Mouse (Mus musculus) embryonic facial prominence, embryonic 11.5 days (tissue): Measurements from ENCODE around the gene Kctd3. TPM values are rescaled to one million over a fixed set of nuclear protein-coding genes. Genes with fewer than 3 reads are reported as not detected.

ENCODE experiments used
- ATAC-seq: fragments of 200-750 bp; cut with Nextera tagmentation; replicated peaks from 2 replicates; pipeline ENCODE4 v1.8.0; 2017; ENCODE audit warnings: low read depth; ENCODE audit not compliant: insufficient number of reproducible peaks, low FRiP score, low TSS enrichment
- DNase-seq: peaks from one replicate; pipeline ENCODE4 v3.0.0-alpha.2; 2015; ENCODE audit warnings: low spot score
- H3K27ac ChIP-seq: fragments of 300-500 bp; sonication (generic); replicated peaks from 2 replicates; pipeline ENCODE4 v1.5.1; 2014; ENCODE audit warnings: mild to moderate bottlenecking, low read depth, low read length, control low read depth
- H3K27me3 ChIP-seq: fragments of 300-500 bp; sonication (generic); 2 replicates; pipeline ENCODE4 v1.6.1; 2014; ENCODE audit warnings: mild to moderate bottlenecking, low read length, moderate library complexity, mixed read lengths; ENCODE audit not compliant: control insufficient read depth, insufficient read depth
- H3K36me3 ChIP-seq: fragments of 300-500 bp; sonication (generic); replicated peaks from 2 replicates; pipeline ENCODE4 v1.6.1; 2014; ENCODE audit warnings: low read depth, mild to moderate bottlenecking, low read length, moderate library complexity, mixed read lengths; ENCODE audit not compliant: control insufficient read depth, insufficient read depth
- H3K4me1 ChIP-seq: fragments of 300-500 bp; sonication (generic); 2 replicates; pipeline ENCODE4 v1.6.1; 2014; ENCODE audit warnings: low read length, mixed read lengths; ENCODE audit not compliant: control insufficient read depth, insufficient read depth
- H3K4me2 ChIP-seq: fragments of 300-500 bp; sonication (generic); 2 replicates; pipeline ENCODE4 v1.6.1; 2014; ENCODE audit warnings: low read depth, mild to moderate bottlenecking, control low read depth, low read length, moderate library complexity
- H3K4me3 ChIP-seq: fragments of 300-500 bp; sonication (generic); 2 replicates; pipeline ENCODE4 v1.5.1; 2014; ENCODE audit warnings: low read depth, low read length, control low read depth
- H3K9ac ChIP-seq: fragments of 300-500 bp; sonication (generic); replicated peaks from 2 replicates; pipeline ENCODE4 v1.6.1; 2014; ENCODE audit warnings: mild to moderate bottlenecking, control low read depth, low read length
- H3K9me3 ChIP-seq: fragments of 300-500 bp; sonication (generic); replicated peaks from 2 replicates; pipeline ENCODE4 v1.6.1; 2016; ENCODE audit warnings: mild to moderate bottlenecking, low read length, inconsistent platforms, mixed read lengths; ENCODE audit not compliant: control insufficient read depth
- WGBS: fragments of 180-500 bp; shearing (Covaris S2); extraction: QIAGEN DNeasy Blood & Tissue Kit; methylation state at CpG from one replicate; pipeline ENCODE4 v1.1.7; 2014; 5-methylcytosine and 5-hydroxymethylcytosine counted together
- polyA plus RNA-seq: library from polyadenylated mRNA; unstranded; fragments of >200 nt; fragmentation: Nextera tagmentation; extraction: Ambion mirVana; gene quantifications from 2 replicates; pipeline ENCODE4 v1.2.1, GENCODE M21; 2014

Kctd3 gene
- polyA plus RNA-seq, 1 experiment from 2014 or later: 36.9 TPM

DNA sequence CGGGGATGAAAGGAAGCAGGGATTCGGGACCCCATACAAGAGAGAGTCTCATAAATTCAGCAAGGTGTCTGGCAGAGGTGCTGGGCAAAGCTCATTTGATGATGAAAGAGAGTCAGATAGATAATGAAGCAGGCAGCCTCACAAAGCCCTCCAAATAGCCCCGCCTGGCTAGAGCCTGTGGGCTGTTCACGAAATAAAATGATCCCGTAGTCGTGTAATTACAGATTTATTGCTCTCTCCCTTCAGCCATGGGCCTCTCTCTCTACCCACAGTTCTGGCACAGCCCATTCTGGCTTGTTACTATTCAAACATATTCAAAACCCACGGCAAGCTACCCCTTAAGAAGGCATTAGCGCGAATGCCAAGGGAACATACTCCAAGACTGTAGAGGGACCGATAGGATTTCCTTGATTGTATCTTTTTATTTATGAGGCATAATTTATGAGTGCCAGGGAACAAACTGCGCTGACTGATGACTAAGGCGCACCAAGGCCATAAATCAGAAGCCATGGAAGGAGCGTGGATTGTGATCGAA lies 70.3 kb downstream of the Kctd3 start:
- Histone ChIP-seq H3K27me3 (no peaks in the 10 kb centered on the region), H3K36me3 (no peaks in the 10 kb centered on the region), H3K4me3 (no peak overlapping the region), H3K9me3 (no peaks in the 10 kb centered on the region), H3K9ac (no peak overlapping the region), H3K27ac (no peak overlapping the region), H3K4me2 (no peak overlapping the region), H3K4me1 (no peaks in the 10 kb centered on the region)
- 95% methylated on average over 14 of the region's 14 CpGs for WGBS
- no peak for DNase-seq
- no peak for ATAC-seq
